ENCODE assay signal across 9 mouse cellular contexts in the genomic region with DNA sequence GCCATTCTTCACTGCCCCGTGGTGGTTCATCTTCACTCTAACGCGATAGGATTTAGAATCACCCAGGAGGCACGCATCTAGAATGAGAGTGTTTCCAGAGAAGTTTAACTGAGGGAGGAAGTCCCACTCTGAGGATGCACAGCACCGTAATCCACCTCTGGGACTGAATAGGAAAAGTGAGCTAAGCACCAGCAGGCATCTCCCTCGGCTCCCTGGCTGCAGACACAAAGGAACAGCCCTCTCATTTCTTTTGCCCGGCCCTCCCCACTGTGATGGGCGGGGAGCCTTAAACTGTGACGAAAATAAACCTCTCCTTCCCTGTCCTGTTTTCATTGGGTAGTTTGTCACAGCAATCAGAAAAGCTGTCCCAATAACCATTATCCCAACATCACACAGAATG.
DNase-seq lines count a peak whose midpoint lies in the region; ATAC-seq lines count a peak whose summit lies in the region.
"Had no signal": no experiment of that assay in that cellular context is flagged by ENCODE, and none has a peak within 500 bp of the region (broad histone marks: within the 10 kb centered on the region; RNA-seq: fewer than 3 reads in every experiment).

No protein-coding gene starts in this region.

- WGBS in kidney, embryonic 15.5 days: 4% methylated on average over 9 of the region's 9 CpGs
- 2% methylated on average over 9 of the region's 9 CpGs for WGBS in forebrain, embryonic 11.5 days
- WGBS in intestine, embryonic 16.5 days: 2% methylated on average over 9 of the region's 9 CpGs

- no peaks in the 10 kb centered on the region for H3K36me3 ChIP-seq in kidney, embryonic 15.5 days
- no peaks in the 10 kb centered on the region for H3K36me3 ChIP-seq in forebrain, embryonic 11.5 days (ENCODE audit: control insufficient read depth, insufficient read depth, low read length)
- no peaks in the 10 kb centered on the region for H3K36me3 ChIP-seq in intestine, embryonic 16.5 days (ENCODE audit: control insufficient read depth, insufficient read depth, low read length)

- H3K4me1 ChIP-seq in kidney, embryonic 15.5 days: peaks cover 12% of the 10 kb centered on the region
- H3K4me1 ChIP-seq in forebrain, embryonic 11.5 days (replicated peaks; ENCODE audit: control insufficient read depth, insufficient read depth, low read length): peaks cover 12% of the 10 kb centered on the region; the same call in 1 of the 2 replicates
- H3K4me1 ChIP-seq in intestine, embryonic 16.5 days (ENCODE audit: control insufficient read depth, insufficient read depth, low read length): 0 out of 2 replicates have a peak, but pooled peaks cover 5% of the 10 kb centered on the region

- ATAC-seq in kidney, embryonic 15.5 days (replicated peaks; ENCODE audit: low FRiP score): peak; percentile 40; the same call in 1 of the 2 replicates
- ATAC-seq in forebrain, embryonic 11.5 days (replicated peaks; ENCODE audit: low FRiP score): peak; percentile 55; the same call in 1 of the 2 replicates
- ATAC-seq in intestine, embryonic 16.5 days: no peak

- DNase-seq in kidney, postnatal 14 days: no peak
- no peak for DNase-seq in forebrain, embryonic 11.5 days (ENCODE audit: low spot score)
- peak; percentile 48 for DNase-seq in neural tube, embryonic 10.5 days (ENCODE audit: extremely low spot score, low spot score)
- DNase-seq in MN1 (ENCODE audit: low spot score): no peak
- DNase-seq in cerebellum, adult 9-11 months: no peak
- DNase-seq in thymus, postnatal 10 days (ENCODE audit: low spot score in 2 of 2): no peak
- DNase-seq: cerebellum, adult 18-20 months had no signal

- no peaks in the 10 kb centered on the region for H3K27me3 ChIP-seq in kidney, embryonic 15.5 days
- H3K27me3 ChIP-seq in forebrain, embryonic 11.5 days (ENCODE audit: control insufficient read depth, insufficient read depth, low read length): no peaks in the 10 kb centered on the region
- H3K27me3 ChIP-seq in intestine, embryonic 16.5 days (replicated peaks; ENCODE audit: control insufficient read depth, insufficient read depth, low read length): no peaks in the 10 kb centered on the region

- H3K9me3 ChIP-seq in kidney, embryonic 15.5 days (replicated peaks): no peaks in the 10 kb centered on the region
- H3K9me3 ChIP-seq in forebrain, embryonic 11.5 days (ENCODE audit: control insufficient read depth, low read length): no peaks in the 10 kb centered on the region
- H3K9me3 ChIP-seq in intestine, embryonic 16.5 days (ENCODE audit: control insufficient read depth, low read length): no peaks in the 10 kb centered on the region

- H3K4me2 ChIP-seq in kidney, embryonic 15.5 days: peak overlapping the region; percentile 60
- peak overlapping the region; percentile 51 for H3K4me2 ChIP-seq in forebrain, embryonic 11.5 days (ENCODE audit: low read depth, low read length, severe bottlenecking)
- peak overlapping the region; percentile 8 for H3K4me2 ChIP-seq in intestine, embryonic 16.5 days (ENCODE audit: low read depth, low read length)

- 0 out of 2 replicates have a peak overlapping the region, but pooled peaks have one; percentile 18 for H3K9ac ChIP-seq in kidney, embryonic 15.5 days
- peak overlapping the region; percentile 58 for H3K9ac ChIP-seq in forebrain, embryonic 11.5 days (ENCODE audit: low read length)
- H3K9ac ChIP-seq in intestine, embryonic 16.5 days (ENCODE audit: low read depth, low read length): no peak overlapping the region

- no peak overlapping the region for H3K27ac ChIP-seq in kidney, embryonic 15.5 days
- H3K27ac ChIP-seq in forebrain, embryonic 11.5 days (ENCODE audit: low read depth, low read length): no peak overlapping the region
- no peak overlapping the region for H3K27ac ChIP-seq in intestine, embryonic 16.5 days (ENCODE audit: low read length)

- H3K4me3 ChIP-seq in kidney, embryonic 15.5 days (replicated peaks): peak overlapping the region; percentile 24
- peak overlapping the region; percentile 10 for H3K4me3 ChIP-seq in forebrain, embryonic 11.5 days (ENCODE audit: low read depth, low read length)
- 0 out of 2 replicates have a peak overlapping the region, but pooled peaks have one; percentile 6 for H3K4me3 ChIP-seq in intestine, embryonic 16.5 days (ENCODE audit: low read length)

Comparison
In these comparisons a context has a peak if more than half of its experiments do, and no peak if none do; other contexts are left out.
1. H3K4me2 ChIP-seq: peak in every context shown above with its lines; median percentile 60 in kidney, embryonic 15.5 days; 51 in forebrain, embryonic 11.5 days; 8 in intestine, embryonic 16.5 days.